Mouse (Mus musculus): ENCODE measurements around the gene 4930579F01Rik.

DNA sequence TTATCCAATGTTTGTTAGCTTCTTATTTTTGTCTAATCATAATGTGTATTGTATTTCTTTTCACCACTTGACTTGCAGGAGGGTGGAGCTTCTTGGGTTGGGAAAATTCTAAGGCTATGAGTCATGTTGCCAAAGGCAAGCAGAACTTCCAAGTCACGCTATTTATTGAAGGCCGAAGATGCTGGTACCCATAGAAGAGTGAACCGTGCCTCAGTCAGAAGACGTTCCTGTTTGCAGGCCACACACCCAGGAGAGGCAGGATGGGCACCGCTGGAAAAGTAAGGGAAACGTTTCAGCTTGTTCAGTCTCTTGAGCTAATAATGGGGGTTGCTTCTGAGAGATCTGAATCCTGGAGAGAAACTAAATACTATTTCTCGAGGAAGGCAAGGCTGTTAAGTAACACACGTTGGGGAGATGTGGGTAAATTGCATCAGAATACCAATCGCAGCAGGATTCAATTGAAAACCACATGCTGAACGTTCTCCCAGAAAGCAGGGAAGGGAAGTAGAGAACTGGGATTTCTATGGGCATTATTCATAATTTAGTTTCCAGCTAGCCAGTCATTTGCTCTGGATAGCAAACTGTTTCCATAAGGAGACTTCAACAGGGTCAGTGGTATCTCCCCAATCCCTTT lies 24.1 kb upstream of the 4930579F01Rik start, which contains the start of gene Adh7:
- TF ChIP-seq CTCF (IDR thresholded peaks at IDR 0.05; ENCODE audit: low read depth), result no peak
- no peak for TF ChIP-seq EP300 (IDR thresholded peaks at IDR 0.05; ENCODE audit: low read depth)
